Mouse (Mus musculus) lung, embryonic 14.5 days (tissue): ENCODE data around the gene Ano8. TPM values are rescaled to one million over a fixed set of nuclear protein-coding genes. Genes with fewer than 3 reads are reported as not detected.

Source experiments
- ATAC-seq: fragments of 200-750 bp; cut with Nextera tagmentation; 2 replicates; pipeline ENCODE4 v1.8.0; 2017; ENCODE audit warnings: mild to moderate bottlenecking, moderate TSS enrichment, moderate library complexity; ENCODE audit not compliant: insufficient read depth
- DNase-seq: peaks from one replicate; pipeline ENCODE4 v3.0.0-alpha.2; 2015
- H3K27ac ChIP-seq: fragments of 300-500 bp; sonication (generic); 2 replicates; pipeline ENCODE4 v1.5.1; 2014; ENCODE audit warnings: low read depth, mild to moderate bottlenecking, moderate library complexity
- H3K27me3 ChIP-seq: fragments of 300-500 bp; sonication (generic); 2 replicates; pipeline ENCODE4 v1.6.1; 2014; ENCODE audit warnings: low read length, control low read depth; ENCODE audit not compliant: insufficient read depth
- H3K36me3 ChIP-seq: fragments of 300-500 bp; sonication (generic); 2 replicates; pipeline ENCODE4 v1.6.1; 2014; ENCODE audit warnings: control low read depth; ENCODE audit not compliant: insufficient read depth
- H3K4me1 ChIP-seq: fragments of 300-500 bp; sonication (generic); 2 replicates; pipeline ENCODE4 v1.6.1; 2014; ENCODE audit warnings: antibody characterized with exemption, control low read depth; ENCODE audit not compliant: insufficient read depth
- H3K4me2 ChIP-seq: fragments of 300-500 bp; sonication (generic); 2 replicates; pipeline ENCODE4 v1.6.1; 2014; ENCODE audit warnings: mild to moderate bottlenecking
- H3K4me3 ChIP-seq: fragments of 300-500 bp; sonication (generic); 2 replicates; pipeline ENCODE4 v1.5.1; 2014; ENCODE audit warnings: low read depth, low read length
- H3K9ac ChIP-seq: fragments of 300-500 bp; sonication (generic); 2 replicates; pipeline ENCODE4 v1.6.1; 2014
- H3K9me3 ChIP-seq: fragments of 300-500 bp; sonication (generic); 2 replicates; pipeline ENCODE4 v1.6.1; 2016; ENCODE audit warnings: low read depth, low read length, control low read depth
- CTCF ChIP-seq: IDR thresholded peaks from 2 replicates; pipeline ENCODE4 v1.5.1; 2016; ENCODE audit warnings: antibody characterized with exemption, low read depth
- WGBS: fragments of 180-500 bp; shearing (Covaris S2); extraction: QIAGEN DNeasy Blood & Tissue Kit; methylation state at CpG from one replicate; pipeline ENCODE4 v1.1.7; 2014; 5-methylcytosine and 5-hydroxymethylcytosine counted together
- polyA plus RNA-seq: library from polyadenylated mRNA; unstranded; fragments of >200 nt; fragmentation: Nextera tagmentation; extraction: Ambion mirVana; gene quantifications from 2 replicates; pipeline ENCODE4 v1.2.1, GENCODE M21; 2014

Gene Ano8
- polyA plus RNA-seq, 1 experiment from 2014 or later: 3.1 TPM

GRCm38 (mm10) chr8:71497881-71498501 lies 12.2 kb upstream of the Ano8 start:
- Histone ChIP-seq H3K36me3 (peaks cover 22% of the 10 kb centered on the region), H3K4me2 (peak overlapping the region; percentile 37), H3K9me3 (no peaks in the 10 kb centered on the region), H3K4me3 (no peak overlapping the region), H3K27me3 (no peaks in the 10 kb centered on the region), H3K4me1 (peaks cover 27% of the 10 kb centered on the region), H3K9ac (peak overlapping the region; percentile 23; the same call in 1 of the 2 replicates), H3K27ac (peak overlapping the region; percentile 81)
- 15% methylated on average over 15 of the region's 15 CpGs for WGBS
- ATAC-seq (no peak), DNase-seq (peak; percentile 54)
- TF ChIP-seq CTCF: no peak

GRCm38 (mm10) chr8:71497077-71497645 lies 11.4 kb upstream of the Ano8 start:
- no peak for ATAC-seq
- TF ChIP-seq CTCF: no peak
- H3K4me2 ChIP-seq: no peak overlapping the region
- no peaks in the 10 kb centered on the region for H3K9me3 ChIP-seq
- H3K9ac ChIP-seq: no peak overlapping the region
- no peaks in the 10 kb centered on the region for H3K27me3 ChIP-seq
- H3K4me1 ChIP-seq: peaks cover 27% of the 10 kb centered on the region
- no peak for DNase-seq
- peak overlapping the region; percentile 75; the same call in 1 of the 2 replicates for H3K27ac ChIP-seq
- H3K4me3 ChIP-seq: no peak overlapping the region
- H3K36me3 ChIP-seq: peaks cover 30% of the 10 kb centered on the region
- whole genome bisulfite sequencing: 93% methylated on average over 1 of the region's 1 CpGs

GRCm38 (mm10) chr8:71496481-71496880 lies 10.7 kb upstream of the Ano8 start:
- Histone ChIP-seq H3K4me2 (no peak overlapping the region), H3K9me3 (no peaks in the 10 kb centered on the region), H3K27ac (peak overlapping the region; percentile 75), H3K36me3 (peaks cover 37% of the 10 kb centered on the region), H3K9ac (no peak overlapping the region), H3K4me1 (peaks cover 27% of the 10 kb centered on the region), H3K27me3 (no peaks in the 10 kb centered on the region), H3K4me3 (no peak overlapping the region)
- DNase-seq: peak; percentile 92
- ATAC-seq: peak; percentile 53; the same call in 1 of the 2 replicates
- peak; percentile 62 for TF ChIP-seq CTCF
- WGBS: 23% methylated on average over 11 of the region's 11 CpGs

- Histone ChIP-seq H3K27ac (peak overlapping the region; percentile 75), H3K27me3 (no peaks in the 10 kb centered on the region), H3K9me3 (no peaks in the 10 kb centered on the region), H3K4me1 (peaks cover 27% of the 10 kb centered on the region), H3K9ac (no peak overlapping the region), H3K4me3 (no peak overlapping the region), H3K36me3 (peaks cover 44% of the 10 kb centered on the region), H3K4me2 (no peak overlapping the region)
- peak; percentile 41 for DNase-seq
- no peak for ATAC-seq
- WGBS: 73% methylated on average over 5 of the region's 5 CpGs
- no peak for TF ChIP-seq CTCF
Observed at GRCm38 (mm10) chr8:71495811-71496210, 10.0 kb upstream of the Ano8 start.

- Histone ChIP-seq H3K9ac (no peak overlapping the region), H3K4me1 (peaks cover 27% of the 10 kb centered on the region)
- DNase-seq: peak; percentile 94
Observed at GRCm38 (mm10) chr8:71495039-71495438, 9.3 kb upstream of the Ano8 start.

GRCm38 (mm10) chr8:71488454-71488853 lies 2.7 kb upstream of the Ano8 start:
- no peaks in the 10 kb centered on the region for H3K9me3 ChIP-seq
- no peak for TF ChIP-seq CTCF
- H3K27me3 ChIP-seq: no peaks in the 10 kb centered on the region
- H3K36me3 ChIP-seq: peaks cover 35% of the 10 kb centered on the region
- peak overlapping the region; percentile 93 for H3K27ac ChIP-seq
- H3K4me1 ChIP-seq: peaks cover 12% of the 10 kb centered on the region
- H3K9ac ChIP-seq: peak overlapping the region; percentile 75
- DNase-seq: peak; percentile 98
- H3K4me2 ChIP-seq: peak overlapping the region; percentile 99
- H3K4me3 ChIP-seq: peak overlapping the region; percentile 90
- ATAC-seq: peak; percentile 85
- 0% methylated on average over 22 of the region's 22 CpGs for WGBS

More at GRCm38 (mm10) chr8:71495039-71495438, 9.3 kb upstream of the Ano8 start:
- H3K4me2 ChIP-seq: peak overlapping the region; percentile 13
- TF ChIP-seq CTCF: peak; percentile 89
- no peaks in the 10 kb centered on the region for H3K9me3 ChIP-seq
- no peaks in the 10 kb centered on the region for H3K27me3 ChIP-seq
- peak; percentile 58 for ATAC-seq
- H3K4me3 ChIP-seq: no peak overlapping the region
- H3K36me3 ChIP-seq: peaks cover 47% of the 10 kb centered on the region
- 13% methylated on average over 16 of the region's 16 CpGs for WGBS
- H3K27ac ChIP-seq: no peak overlapping the region

- DNase-seq (peak; percentile 89), ATAC-seq (peak; percentile 47)
- Histone ChIP-seq H3K4me1 (peaks cover 12% of the 10 kb centered on the region), H3K4me2 (peak within 1 kb of the TSS; percentile 99), H3K36me3 (peaks cover 36% of the 10 kb centered on the region), H3K27me3 (no peaks in the 10 kb centered on the region), H3K9ac (peak within 1 kb of the TSS; percentile 75), H3K4me3 (peak within 1 kb of the TSS; percentile 90), H3K9me3 (no peaks in the 10 kb centered on the region), H3K27ac (peak within 1 kb of the TSS; percentile 93)
- WGBS: under 1% methylated on average over 33 of the region's 33 CpGs
- no peak for TF ChIP-seq CTCF
Observed at GRCm38 (mm10) chr8:71487691-71488445, 2.1 kb upstream of the Ano8 start, which contains the start of gene Gtpbp3. Gene Gtpbp3 (plus strand): TSS chr8:71488103.
